Mouse (Mus musculus): ENCODE data around the gene Ikbkg.
A peak's percentile ranks its signal among the peaks of the same experiment; 100 is the strongest.
"Not testable (repeated sequence)": the region's sequence is repeated elsewhere in the genome, so short reads cannot be mapped to it uniquely, and the experiment has no call there.

Gene Ikbkg

DNA sequence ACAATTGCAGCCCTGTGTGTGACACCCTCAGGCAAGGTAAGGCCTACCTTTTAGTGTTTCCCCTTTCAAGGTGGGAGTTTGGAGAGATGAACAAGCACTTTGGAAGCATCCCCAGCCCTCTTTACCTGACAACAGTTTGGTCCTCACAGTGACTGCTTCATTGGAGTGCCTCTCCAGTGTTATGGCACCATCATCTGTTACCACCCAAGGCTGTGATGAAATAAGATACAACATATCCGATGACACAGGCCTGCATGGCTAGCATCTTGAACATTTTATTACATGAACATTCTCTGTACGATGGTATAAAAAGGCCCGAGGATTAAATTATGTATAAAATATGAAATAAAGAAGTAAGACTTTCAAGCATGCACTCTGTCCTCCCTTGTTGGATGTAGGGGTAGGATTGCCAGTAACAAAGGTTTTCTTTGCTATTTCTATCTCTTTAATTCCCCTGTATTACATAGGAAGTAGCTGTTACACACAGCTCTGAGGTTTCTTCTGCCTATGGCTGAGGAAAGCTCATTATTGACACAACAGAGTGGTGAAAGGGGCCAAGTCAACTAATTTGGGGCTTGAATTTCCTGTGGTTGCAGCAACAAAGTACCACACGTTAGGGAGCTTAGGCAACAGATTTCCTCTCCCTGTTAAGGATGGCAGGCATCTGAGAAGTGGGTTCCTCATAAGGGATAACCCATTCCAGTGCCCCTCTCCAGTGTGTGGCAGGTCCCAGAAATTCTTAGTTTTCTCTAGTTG, 58.2 kb downstream of the Ikbkg start:
- no peak for DNase-seq

DNA sequence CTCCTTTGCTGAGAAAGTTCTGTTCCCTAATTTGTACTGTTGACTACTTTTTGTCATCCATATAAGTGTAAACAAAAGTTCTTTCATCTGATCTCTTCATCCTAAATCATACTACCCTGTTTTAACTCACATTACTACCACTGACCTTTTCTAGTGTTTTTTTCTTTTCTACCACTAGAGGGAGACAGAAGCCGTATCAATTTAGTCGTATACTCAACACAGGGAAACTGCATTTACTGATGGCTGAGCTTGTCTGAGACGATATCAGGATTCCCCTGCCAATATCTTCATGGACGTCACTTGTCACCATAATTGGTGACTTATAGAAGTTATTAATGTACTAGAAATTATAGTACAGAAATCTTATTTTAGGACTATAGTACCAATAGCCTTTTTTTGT, 59.7 kb downstream of the Ikbkg start:
- DNase-seq, result peak; percentile 5

DNA sequence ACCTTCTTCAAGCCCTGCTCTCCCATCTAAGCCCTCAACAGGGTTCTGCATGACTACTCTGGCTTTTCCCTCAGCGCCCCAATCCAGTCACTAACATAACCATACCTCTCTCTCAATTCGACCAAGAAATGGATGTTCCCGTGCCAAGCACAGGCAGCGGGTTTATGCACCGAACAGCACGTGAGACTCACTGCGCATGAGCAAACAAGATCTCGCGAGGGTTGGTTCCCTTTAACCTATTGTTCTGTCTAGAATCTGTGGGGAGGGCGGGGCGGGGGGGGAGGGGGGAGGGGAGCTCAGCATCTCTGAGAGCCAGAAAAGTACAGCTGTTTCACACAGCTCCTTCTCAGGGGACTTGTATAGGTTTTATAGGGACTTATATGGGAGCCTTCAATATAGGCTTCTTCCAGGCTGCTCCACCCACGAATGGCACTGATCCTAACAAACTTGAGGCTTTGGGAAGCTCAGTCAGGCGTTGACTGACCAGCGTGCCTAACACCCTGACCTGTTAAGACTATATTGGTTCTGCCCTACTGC, 88.3 kb downstream of the Ikbkg start, which contains the start of gene Gm6880:
Gene Gm6880, minus strand, starts transcription at position 51 of the 537 bp plus-strand sequence.
- DNase-seq, result not testable (repeated sequence)

DNA sequence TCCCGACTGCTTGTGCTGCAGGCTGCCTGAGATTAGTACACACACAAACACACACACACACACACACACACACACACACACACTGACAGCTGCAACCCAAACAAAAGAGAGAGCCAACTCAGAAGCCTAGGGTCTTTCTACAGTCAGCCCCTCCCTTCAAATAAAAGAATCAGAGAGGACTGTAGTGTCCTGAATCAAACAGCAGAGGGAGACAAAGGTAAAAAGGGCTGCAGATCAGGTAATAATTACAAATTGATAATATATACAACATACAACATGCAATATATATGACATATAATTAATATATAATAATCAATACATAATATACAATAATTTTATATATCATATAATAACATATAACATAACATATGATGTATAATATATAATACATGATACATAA, 104.0 kb downstream of the Ikbkg start:
- no peak for DNase-seq

All from cerebellum, adult 8-10 months (tissue).